Mouse (Mus musculus) layer of hippocampus, postnatal 25 days (tissue): ENCODE measurements around the gene Pim3. TPM values are rescaled to one million over a fixed set of nuclear protein-coding genes. Genes with fewer than 3 reads are reported as not detected.
A peak's percentile ranks its signal among the peaks of the same experiment; 100 is the strongest.

Experiments
- DNase-seq, 2 experiments: peaks; one replicate each; pipeline ENCODE4 v3.0.0; 2022; ENCODE audit warnings: mixed read lengths in 2 of 2, low spot score in 1 of 2; ENCODE audit errors: extremely low spot score in 1 of 2
- total RNA-seq, 2 experiments: library from RNA; stranded (reverse); gene quantifications; 2 replicates each; pipeline ENCODE4 v1.2.3; 2021

Pim3 gene
- total RNA-seq, 2 experiments from 2014 or later: 30.3 to 38.9 TPM

DNA sequence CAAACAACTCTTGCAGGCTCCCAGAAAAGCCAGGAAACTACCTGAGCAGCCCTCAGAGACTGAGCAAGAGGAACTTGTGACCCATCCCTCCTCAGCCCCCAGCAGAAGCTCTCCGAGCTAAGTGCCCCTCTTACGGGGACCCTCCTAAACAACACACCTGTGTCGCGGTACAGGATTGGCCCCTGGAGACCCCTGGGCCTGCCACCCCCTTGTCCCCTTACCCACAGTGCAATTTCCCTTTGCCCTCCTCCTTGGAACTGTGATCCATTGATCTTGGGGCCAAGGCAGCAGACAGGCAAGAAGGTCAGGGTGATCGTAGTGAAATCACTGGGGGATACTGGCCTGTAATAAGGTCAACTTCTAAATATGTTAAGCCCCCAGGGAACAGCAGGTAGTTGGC is 25.4 kb upstream of the Pim3 start:
- DNase-seq: no peak

DNA sequence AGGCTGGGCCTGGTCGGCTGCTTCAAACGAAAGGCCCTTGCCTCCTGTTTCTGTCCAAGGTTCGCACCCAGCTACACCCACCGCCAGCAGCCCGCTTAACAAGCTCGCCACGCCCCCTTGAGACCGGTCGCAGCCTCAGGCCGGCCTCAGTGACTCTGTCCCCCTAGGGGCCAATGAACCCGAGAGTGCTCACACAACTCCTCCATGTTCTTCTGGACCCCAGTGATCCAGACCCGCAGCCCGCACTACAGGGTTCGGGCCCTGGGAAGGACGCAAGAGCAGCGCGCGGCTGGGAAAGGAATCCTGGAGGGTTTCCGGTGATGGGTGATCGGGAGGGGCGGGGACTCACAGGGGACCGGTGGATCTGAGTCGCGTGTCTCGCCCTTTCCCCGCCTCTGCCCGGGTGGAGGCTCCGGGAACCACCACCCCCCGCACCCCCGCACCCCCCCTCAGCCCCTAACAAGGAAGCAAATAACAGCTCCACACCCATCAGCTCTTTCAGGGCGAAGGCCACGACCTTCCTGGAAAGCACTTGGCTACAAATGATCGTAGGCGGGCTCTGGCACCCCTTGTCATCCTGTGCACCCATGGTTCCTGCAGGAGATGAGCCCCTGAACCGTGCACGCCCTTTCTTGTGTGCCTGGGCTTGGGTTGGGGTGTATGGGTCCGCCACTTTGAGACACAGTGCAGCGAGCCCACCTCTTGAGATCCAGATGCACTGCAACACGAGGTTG is 24.6 kb upstream of the Pim3 start:
- peak in 1 of 2 experiments; percentile 33 for DNase-seq

DNA sequence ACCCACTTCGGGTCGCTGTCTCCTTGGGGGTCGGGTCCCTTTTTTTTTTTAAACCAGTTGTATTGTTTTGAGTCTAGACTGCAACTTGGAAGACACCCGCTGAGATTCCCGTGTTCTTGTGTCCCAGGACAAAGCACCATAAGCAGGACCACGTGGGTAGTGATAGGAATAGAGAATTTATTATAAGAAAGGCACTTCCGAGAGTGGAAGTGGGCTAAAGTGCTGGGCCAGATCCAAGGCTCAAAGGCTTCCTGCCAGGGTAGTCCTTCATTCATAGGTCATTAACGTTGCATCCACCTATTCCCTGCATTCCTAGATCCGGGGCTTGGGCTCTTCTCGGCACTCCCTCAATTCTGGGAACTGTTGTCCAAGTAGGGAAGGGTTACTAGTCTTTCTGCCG is 24.0 kb upstream of the Pim3 start:
- DNase-seq: no peak

DNA sequence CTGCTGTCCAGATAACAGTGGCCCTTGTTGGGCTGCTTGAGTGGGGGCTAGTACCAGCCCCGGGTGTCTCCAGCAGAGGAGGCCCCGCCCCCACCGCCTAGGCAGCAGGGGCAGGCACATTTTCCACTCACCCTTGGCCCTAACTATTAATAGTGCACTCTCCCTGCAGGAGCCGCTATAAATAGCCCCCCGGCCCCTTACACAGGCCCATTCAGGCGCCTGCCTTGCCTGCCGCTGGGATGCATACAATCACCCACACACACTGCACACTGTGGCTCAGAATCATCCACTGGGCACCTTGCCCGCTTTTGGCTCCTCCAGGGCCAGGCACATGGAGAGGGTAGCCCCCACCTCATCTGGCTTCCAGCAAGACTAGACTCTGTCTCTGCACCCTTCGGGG is 22.7 kb upstream of the Pim3 start:
- peak in 1 of 2 experiments; percentile 65 for DNase-seq

DNA sequence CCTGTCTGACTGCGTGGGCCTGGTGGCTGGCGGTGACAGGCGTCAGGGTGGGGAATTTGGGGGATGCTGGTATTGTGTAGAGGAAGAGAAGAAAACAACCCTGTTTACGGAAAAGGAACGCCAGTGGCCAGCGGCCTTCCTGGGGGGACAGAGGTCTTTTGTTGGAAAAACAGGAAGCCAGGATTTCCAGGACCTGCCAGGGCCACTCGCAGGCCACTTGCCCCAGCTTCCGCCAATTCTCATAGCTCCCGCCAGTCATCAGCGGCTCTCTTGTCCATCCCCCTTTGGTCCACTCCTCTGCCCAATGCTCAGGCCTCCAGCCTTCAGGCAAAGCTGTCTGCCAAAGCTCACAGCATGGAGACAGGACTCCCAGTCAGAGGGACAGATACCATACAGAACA is 21.9 kb upstream of the Pim3 start:
- no peak for DNase-seq

DNA sequence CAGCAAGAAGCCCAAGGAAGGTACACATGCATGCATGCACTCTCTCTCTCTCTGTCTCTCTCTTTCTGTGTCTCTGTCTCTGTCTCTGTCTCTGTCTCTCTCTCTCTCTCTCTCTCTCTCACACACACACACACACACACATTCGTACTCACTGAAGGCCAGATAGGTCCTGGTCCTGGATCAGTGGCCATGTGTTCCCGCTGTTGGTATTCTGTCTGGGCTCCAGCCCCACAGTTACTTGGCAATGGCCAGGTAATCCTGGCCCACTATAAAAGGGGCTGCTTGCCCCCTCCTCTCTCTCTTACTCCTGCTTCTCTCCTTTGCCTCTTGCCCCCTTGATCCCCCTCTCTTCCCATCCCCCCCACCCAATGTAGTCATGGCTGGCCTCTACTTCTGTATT is 20.8 kb upstream of the Pim3 start:
- DNase-seq: no peak

DNA sequence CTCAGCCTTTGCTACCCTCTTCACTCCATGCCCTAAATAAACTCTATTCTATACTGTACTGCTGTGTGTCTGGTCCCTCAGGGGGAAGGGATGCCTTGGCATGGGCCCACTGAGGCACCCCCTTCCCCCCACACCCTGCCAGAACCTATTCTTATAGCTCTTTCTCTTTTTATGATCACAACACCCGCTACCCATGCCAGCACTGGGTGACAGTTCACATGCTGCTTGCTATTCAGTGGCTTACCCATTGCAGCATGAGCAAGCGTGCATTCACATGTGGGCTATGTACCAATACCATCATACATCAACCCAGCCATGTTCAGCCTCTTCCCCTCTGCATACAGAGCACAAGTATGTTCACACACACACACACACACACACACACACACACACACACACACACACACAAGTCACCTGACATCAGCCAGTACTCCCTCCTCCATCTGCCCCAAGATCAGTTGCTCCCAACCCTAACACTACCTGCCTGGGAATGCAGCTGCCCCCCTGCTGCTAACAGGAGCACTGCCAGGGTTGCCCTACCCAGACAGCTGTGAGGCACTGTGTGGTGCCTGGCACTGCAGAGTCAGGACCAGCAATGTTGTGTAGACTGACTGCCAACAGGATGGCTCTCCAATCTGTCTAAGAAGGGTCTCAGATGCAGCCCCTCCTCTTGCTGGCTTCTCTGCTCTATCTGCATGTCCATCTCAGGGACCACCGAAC is 20.2 kb upstream of the Pim3 start:
- no peak for DNase-seq

DNA sequence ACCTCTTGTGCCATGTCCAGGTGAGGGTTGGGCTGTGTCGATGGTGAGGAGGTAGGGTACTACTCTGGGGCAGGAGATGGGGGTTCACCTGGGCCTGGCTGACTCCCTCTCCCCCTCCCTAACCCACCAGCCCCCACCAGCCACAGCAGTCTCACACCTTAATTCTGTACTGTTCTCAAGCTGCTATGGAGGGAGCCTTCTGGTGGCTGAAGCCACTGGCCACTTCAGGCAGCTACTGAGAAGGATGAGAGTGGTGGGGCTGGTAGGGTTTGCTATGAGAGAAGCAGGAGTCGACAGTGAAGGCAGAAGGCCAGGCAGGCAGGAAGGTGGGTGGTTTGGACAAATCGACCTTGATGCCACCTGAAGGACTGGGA is 19.7 kb upstream of the Pim3 start:
- DNase-seq: no peak

DNA sequence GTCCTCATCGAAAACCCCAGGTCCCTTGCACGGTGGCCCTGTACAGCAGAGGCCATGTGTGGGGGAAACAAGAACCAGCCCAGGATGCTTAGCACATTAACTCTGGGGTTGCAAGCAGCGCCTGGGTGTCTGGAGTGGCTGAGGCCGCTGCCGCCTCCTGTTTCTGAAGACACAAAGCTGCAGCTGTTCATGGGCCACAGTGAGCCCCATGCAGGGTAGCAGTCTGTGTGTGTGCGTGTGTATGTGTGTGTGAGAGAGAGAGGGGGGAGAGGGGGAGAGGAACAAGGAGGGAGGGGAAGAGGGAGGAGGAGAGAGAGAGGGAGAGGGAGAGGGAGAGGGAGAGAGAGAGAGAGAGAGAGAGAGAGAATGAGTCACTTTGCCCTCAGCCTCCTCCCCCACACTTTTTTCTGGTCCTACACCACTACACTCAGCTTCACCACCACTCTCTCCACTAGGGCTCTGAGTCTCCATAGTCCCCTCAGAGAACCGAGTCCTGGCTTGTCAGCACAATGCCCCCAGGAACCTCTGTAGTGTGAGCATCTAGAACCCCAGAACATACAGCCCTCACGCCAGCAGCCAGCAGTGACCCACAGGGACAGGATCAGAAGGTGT is 18.4 kb upstream of the Pim3 start:
- DNase-seq: no peak

DNA sequence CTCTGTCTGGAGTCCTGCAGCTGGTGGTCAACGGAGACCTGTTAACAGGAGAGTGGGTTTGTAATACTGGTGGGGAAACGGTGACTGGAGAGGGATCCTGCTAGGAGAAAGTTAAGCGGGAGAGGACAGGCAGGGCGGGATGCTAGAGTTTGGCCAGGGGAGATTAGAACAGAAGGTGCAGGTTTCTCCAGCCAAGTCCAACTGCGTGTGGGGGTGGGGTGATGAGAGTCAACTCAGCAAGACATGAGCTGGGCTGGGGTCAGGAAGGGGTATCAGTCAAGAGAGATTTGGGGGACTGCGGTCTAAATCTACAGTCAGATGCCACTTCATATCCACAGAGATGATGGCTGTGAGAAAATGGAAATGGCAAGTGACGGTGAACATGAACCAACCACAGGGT is 17.0 kb upstream of the Pim3 start:
- DNase-seq: no peak

DNA sequence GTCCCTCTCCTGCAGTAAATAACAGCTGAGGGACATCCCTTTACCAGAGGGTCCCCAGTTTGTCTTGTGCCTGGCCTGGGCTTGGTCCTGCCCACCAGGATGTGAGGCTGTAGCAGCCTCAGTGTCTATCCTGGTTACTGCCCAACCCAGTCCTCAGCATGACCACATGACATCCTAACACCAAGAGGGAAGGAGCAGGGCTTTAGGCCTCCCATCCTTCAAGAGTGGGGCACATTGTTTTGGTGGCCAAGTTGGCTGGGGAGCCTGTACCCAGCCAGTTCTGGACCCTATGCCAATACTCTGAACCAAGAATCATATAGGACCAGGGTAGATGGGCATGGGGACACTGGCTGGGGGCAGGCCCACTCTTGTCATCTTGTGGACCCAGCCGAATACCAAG is 13.3 kb upstream of the Pim3 start:
- no peak for DNase-seq

DNA sequence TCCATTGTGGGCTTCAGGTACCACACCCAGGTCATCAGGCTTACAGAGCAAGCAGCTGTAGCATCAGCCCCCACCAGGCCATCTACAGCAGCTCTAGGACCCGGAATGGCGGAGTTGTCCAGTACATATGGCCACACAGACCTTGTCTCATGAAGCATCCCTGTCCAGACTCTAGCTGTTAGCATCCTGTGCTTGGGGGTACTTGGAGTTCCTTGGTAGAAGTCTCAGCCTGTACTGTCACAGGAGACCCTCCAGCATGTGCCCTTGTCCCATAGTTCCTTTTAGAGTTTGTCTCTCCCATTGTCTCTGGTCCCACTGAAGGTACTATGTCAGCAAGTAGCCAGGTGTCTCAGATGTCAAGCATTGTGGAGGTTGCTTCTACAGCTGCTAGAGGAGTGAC is 12.4 kb upstream of the Pim3 start:
- DNase-seq: no peak

DNA sequence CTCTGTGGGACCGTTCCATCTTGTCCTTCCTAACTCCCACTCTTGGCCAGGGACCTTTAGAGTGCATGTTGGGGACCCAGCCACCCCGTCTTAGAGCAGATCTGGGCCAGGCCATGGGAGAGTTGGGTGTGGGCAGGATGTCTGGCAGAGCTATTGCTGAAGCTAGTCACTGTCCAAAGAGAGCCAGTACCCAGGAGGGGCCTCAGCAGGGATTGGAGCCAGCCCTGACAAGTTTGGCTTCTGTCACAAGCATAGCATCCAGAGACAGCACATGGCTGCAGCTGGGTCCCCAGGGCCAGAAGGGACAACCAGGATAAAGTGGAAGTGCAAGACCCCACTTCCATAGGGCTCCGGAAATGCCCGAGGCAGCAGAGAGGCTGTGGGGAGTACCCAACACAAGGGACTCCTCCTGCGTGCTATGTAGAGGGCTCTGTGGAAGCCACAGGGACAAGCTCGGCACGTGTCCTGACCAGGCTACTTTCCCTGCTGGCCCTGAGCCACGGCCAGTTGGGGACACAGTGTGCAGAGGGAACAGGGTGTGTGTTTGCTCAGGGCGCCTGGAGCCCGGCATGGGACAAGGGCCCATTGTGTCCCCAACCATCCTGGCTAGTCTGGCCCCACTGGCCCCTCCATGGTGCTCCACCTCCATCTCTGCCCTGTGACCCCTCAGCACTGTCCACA is 11.7 kb upstream of the Pim3 start:
- peak; percentile 46 to 67 for DNase-seq

DNA sequence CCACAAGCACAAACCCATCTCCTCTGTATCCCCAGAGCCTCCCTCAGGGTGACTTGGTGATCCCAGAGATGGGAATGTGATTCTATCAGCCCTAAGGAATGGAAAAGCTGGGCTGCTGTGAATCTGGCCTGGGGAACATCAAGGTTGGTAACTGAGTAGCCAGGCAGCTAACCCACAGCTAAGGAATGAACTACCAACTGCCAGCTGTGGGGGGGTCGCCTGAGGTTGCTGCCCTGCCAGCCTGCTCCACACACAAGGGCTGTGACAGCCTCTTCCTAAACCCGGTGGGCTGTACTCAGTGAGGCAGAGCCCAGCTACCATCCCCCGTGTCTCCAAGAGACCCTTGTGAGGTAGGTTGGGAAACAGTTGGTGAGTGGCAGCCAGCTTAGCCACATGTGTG is 10.9 kb upstream of the Pim3 start:
- DNase-seq: no peak

DNA sequence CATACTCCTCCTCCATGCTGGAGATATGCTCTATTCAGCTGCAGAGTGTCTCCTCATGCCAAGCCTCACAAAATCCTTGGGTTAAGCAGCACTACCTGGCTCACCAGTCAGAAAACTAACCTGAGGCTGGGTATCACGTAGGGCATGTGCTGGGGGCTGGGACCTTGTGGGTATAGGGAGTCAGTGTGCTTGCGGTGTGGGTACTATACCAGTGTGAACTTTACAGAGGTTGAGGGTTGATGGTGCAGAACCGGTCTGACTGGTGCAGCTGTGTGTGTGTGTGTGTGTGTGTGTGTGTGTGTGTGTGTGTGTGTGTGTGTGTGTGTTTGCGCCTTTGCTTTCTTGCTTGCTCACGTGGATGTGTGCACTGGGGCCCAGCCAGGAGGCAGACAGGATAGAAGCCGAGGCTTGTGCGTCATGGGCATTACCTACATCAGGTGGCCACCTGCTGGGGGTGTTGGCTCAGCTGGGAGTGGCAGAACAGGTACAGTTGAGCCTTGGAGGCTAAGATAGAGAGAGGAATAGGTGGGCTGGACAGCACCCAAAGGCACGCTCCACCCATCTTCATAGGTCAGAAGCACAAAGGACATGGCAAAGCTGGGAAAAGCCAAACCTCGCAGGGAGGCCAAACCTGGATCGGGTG is 10.4 kb upstream of the Pim3 start:
- DNase-seq: no peak

DNA sequence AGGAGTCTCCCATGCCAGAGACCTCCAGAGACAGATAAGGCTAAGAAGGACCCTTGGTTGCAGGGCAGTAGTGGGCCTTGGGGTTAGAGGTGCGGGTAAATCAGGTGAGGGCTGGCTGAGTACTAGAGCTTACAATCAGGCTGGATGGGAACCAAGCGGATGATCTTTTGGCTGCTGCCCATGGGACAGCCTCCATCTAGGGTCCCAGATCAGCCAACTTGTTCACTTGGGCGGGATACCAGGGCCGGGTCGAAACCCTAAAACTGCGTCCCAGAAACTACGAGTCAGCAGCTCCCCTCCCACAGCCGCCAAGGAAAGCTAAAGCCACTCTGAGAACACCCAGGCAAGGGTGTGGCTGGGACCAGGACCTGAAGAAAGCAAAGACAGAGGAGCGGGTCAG is 8.9 kb upstream of the Pim3 start:
- no peak for DNase-seq

DNA sequence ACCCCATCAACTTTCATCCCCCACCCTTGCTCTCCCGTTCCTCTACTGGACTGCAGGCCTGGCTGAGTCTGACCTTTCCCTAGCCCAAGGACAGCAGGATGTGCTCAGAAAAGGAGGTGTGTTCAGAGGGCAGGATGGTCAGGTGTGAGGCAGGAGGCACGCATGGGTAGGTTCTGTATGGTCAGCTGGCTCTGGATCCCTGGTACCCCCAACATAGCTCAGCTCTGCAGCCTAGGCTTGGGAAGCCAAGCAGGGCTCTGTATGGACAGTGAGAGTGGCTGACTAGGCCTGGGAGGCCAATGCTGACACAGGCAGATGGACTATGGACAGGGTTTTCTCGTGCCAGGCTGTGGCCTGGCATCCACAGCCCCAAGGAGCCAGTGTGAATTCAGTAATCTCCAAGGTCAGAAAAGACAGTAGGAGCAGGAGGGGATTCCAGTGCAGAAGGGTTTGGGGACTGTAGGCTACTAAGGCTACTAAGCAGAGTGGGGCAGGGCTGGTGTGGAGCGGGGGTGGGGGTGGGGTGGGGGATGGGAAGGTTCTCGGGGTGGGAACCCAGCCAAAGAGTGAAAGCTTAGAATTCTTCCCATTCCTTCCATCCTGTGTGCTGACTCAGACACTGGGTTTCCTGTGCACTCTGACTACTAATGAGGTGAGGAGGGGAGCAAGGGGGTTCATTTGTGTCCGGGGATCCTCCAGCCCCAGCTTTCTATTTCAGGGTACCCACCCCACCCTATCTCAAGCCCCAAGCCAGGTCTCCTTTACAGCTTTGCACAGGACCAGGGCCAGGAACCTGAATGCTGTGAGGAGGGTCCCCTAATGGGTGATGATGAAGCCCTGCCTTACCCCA is 7.6 kb upstream of the Pim3 start:
- no peak for DNase-seq

DNA sequence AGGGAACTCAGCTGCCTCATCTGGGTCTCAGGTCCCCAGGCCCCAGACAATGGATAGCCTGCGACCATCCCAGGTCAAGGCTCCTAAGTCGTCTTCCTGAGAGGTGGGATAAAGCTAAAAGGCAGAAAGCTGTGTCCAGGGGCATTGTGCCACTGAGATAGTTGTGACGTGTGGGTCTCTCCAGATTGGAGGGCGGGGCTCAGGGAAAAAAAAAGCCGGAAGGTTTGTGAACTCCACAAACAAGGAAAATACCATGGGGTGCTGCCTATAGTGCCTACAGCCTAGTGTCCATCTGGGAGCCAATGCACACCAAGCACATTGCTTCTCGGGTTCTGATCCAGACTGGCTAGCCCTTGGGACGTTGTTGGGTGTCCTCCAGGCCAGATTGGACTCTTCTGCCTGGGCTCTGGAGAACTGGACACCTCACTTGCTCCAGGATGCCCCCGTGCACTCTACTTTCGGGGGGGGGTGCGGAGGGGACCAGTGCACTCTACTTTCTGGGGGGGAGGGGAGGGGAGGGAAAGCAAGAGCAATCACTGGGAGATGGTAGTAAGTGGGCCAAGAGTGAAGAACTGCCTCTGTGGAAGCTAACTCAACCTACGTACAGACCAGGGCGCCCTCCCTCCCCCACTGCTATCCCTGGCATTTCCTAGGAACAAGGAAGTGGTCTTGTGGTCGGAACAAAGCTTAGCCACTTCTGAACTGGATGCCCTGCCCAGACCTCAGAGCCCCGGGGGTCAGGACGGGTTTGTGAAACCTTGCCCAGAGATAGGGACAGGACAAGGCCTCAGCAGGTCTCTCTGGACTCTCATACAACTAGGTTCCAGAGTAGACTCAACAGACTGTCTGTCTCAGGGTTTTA is 6.8 kb upstream of the Pim3 start:
- no peak for DNase-seq

DNA sequence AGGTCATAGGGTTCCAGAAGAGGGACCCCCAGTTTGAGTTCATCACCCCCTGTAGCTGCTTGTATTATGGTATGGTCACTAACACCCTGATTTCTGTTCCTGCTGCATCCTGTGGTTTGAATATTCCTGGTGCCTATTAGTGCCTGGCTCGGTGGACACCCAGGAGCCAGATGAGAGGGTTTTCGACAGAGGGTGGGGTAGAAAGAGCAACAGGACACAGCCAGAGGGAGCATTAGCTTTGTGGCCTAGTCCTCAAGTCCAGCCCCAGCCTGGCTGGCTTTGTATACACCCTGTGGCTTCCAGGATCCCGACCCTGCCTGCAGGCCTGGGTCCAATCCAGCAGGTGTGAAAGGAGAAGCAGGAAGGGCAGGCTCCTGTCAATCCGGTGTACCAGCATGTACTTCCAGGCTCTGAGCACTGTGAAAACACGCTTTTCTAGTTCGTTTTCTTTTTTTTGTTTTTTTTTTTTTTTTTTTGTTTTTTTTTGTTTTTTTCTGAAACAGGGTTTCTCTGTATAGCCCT is 6.0 kb upstream of the Pim3 start:
- DNase-seq: no peak
